Mouse (Mus musculus) embryo, embryonic 10 days (tissue): ENCODE results near the gene Apc2.
"Not testable (repeated sequence)": the region's sequence is repeated elsewhere in the genome, so short reads cannot be mapped to it uniquely, and the experiment has no call there.

ENCODE experiments used
- DNase-seq: peaks from one replicate; pipeline ENCODE4 v3.0.0-alpha.2; 2015; ENCODE audit warnings: low spot score

The Apc2 gene

GRCm38 (mm10) chr10:80342749-80343424 lies 47.1 kb downstream of the Apc2 start:
- peak; percentile 88 for DNase-seq

- no peak for DNase-seq
These were observed 47.7 kb downstream of the Apc2 start for GRCm38 (mm10) chr10:80343425-80343895.

GRCm38 (mm10) chr10:80344131-80344661 lies 48.4 kb downstream of the Apc2 start:
- no peak for DNase-seq

- DNase-seq: peak; percentile 28
These were observed 49.3 kb downstream of the Apc2 start for GRCm38 (mm10) chr10:80345122-80345521.

GRCm38 (mm10) chr10:80345929-80346328 lies 50.2 kb downstream of the Apc2 start:
- not testable (repeated sequence) for DNase-seq

GRCm38 (mm10) chr10:80347514-80347967 lies 51.8 kb downstream of the Apc2 start:
- no peak for DNase-seq

- peak; percentile 77 for DNase-seq
These were observed 52.5 kb downstream of the Apc2 start, which contains the start of gene Adamtsl5 for GRCm38 (mm10) chr10:80348244-80348781. Adamtsl5 (minus strand) TSS chr10:80348412.

- DNase-seq: no peak
These were observed 53.2 kb downstream of the Apc2 start for GRCm38 (mm10) chr10:80348981-80349380.

GRCm38 (mm10) chr10:80350292-80350691 lies 54.5 kb downstream of the Apc2 start:
- peak; percentile 88 for DNase-seq

- DNase-seq: no peak
These were observed 56.1 kb downstream of the Apc2 start for GRCm38 (mm10) chr10:80351896-80352295.

- DNase-seq: no peak
These were observed 57.0 kb downstream of the Apc2 start for GRCm38 (mm10) chr10:80352727-80353126.

GRCm38 (mm10) chr10:80355431-80355830 lies 59.7 kb downstream of the Apc2 start:
- no peak for DNase-seq

- no peak for DNase-seq
These were observed 60.4 kb downstream of the Apc2 start, which contains the start of gene Plk5 for GRCm38 (mm10) chr10:80356001-80356682. Plk5 (plus strand) TSS chr10:80356459.

- DNase-seq: no peak
These were observed 61.0 kb downstream of the Apc2 start for GRCm38 (mm10) chr10:80356737-80357136.

GRCm38 (mm10) chr10:80357336-80357735 lies 61.6 kb downstream of the Apc2 start:
- no peak for DNase-seq

- DNase-seq: peak; percentile 27
These were observed 62.3 kb downstream of the Apc2 start for GRCm38 (mm10) chr10:80357994-80358639.

- DNase-seq: no peak
These were observed 68.0 kb downstream of the Apc2 start for GRCm38 (mm10) chr10:80363734-80364133.

- no peak for DNase-seq
These were observed 70.0 kb downstream of the Apc2 start for GRCm38 (mm10) chr10:80365736-80366135.
